Mouse (Mus musculus) neural tube, embryonic 15.5 days (tissue): ENCODE data around the gene Defb21. TPM values are rescaled to one million over a fixed set of nuclear protein-coding genes. Genes with fewer than 3 reads are reported as not detected.

Experiments
- ATAC-seq: fragments of 200-750 bp; cut with Nextera tagmentation; 2 replicates; pipeline ENCODE4 v1.8.0; 2017; ENCODE audit warnings: mild to moderate bottlenecking, moderate TSS enrichment, moderate library complexity; ENCODE audit not compliant: low FRiP score
- H3K27ac ChIP-seq: fragments of 300-500 bp; sonication (generic); replicated peaks from 2 replicates; pipeline ENCODE4 v1.5.1; 2015; ENCODE audit warnings: mild to moderate bottlenecking, inconsistent platforms
- H3K27me3 ChIP-seq: fragments of 300-500 bp; sonication (generic); replicated peaks from 2 replicates; pipeline ENCODE4 v1.6.1; 2015; ENCODE audit warnings: inconsistent platforms
- H3K36me3 ChIP-seq: fragments of 300-500 bp; sonication (generic); 2 replicates; pipeline ENCODE4 v1.6.1; 2015; ENCODE audit warnings: inconsistent platforms
- H3K4me1 ChIP-seq: fragments of 300-500 bp; sonication (generic); 2 replicates; pipeline ENCODE4 v1.6.1; 2015; ENCODE audit warnings: inconsistent platforms
- H3K4me2 ChIP-seq: fragments of 300-500 bp; sonication (generic); 2 replicates; pipeline ENCODE4 v1.6.1; 2015; ENCODE audit warnings: inconsistent platforms, mild to moderate bottlenecking, moderate library complexity
- H3K4me3 ChIP-seq: fragments of 300-500 bp; sonication (generic); replicated peaks from 2 replicates; pipeline ENCODE4 v1.5.1; 2015; ENCODE audit warnings: mild to moderate bottlenecking, inconsistent platforms
- H3K9ac ChIP-seq: fragments of 300-500 bp; sonication (generic); replicated peaks from 2 replicates; pipeline ENCODE4 v1.6.1; 2015; ENCODE audit warnings: mild to moderate bottlenecking, inconsistent platforms
- H3K9me3 ChIP-seq: fragments of 300-500 bp; sonication (generic); replicated peaks from 2 replicates; pipeline ENCODE4 v1.6.1; 2016; ENCODE audit warnings: inconsistent platforms
- WGBS: fragments of 180-500 bp; shearing (Covaris S2); methylation state at CpG from one replicate; pipeline ENCODE4 v1.1.7; 2015; ENCODE audit warnings: mixed read lengths; 5-methylcytosine and 5-hydroxymethylcytosine counted together
- polyA plus RNA-seq: library from polyadenylated mRNA; unstranded; fragments of >200 nt; fragmentation: Nextera tagmentation; extraction: Ambion mirVana; gene quantifications from 2 replicates; pipeline ENCODE4 v1.2.1, GENCODE M21; 2015

Gene Defb21
- polyA plus RNA-seq, 1 experiment from 2014 or later: not detected

DNA sequence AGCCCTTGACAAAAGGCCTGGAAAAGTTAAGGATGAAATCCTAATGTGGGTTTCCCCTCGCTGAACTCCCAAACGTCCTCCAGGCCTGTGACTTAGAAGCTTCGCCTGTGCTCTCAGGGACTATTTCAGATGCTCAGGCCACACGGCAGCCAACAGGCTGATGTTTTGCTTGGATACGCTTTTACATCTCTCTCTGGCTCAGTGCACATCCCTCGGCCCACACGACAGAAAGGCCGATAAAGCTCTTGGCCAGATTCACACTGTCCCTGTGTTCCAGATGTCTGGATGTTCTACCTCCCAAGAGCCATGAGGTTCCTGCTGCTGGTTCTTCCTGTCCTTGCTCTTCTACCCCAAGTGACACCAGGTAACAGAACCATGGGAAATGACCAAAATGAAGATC lies 940 bp downstream of the Defb21 start:
- Histone ChIP-seq H3K36me3 (no peaks in the 10 kb centered on the region), H3K27ac (no peak overlapping the region), H3K9me3 (no peaks in the 10 kb centered on the region), H3K9ac (no peak overlapping the region), H3K27me3 (no peaks in the 10 kb centered on the region), H3K4me3 (no peak overlapping the region), H3K4me1 (no peaks in the 10 kb centered on the region), H3K4me2 (no peak overlapping the region)
- 93% methylated on average over 8 of the region's 8 CpGs for WGBS
- no peak for ATAC-seq

DNA sequence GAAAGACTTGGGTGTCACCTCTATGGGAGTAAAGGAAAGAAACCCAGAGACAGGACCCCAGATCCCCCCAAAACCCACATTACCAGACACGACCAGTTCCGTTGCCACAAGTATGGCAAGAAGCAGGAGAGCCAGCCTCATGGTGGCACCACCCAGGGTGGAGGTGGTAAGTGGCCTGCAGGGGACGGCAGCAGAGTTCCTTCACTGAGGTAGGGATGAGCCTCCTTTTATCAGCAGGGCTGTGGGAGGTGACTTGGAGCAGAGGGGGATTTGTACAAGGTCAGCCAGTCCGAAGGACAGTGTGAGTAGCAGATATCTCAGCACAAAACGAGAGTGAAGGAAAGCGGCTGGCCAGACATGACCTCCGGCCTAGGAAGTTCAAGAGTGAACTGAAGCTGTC lies 7.6 kb downstream of the Defb21 start, which contains the start of gene Defb19:
Gene Defb19, minus strand, starts transcription at position 206 of the 400 bp plus-strand sequence.
- no peaks in the 10 kb centered on the region for H3K36me3 ChIP-seq
- H3K4me1 ChIP-seq: no peaks in the 10 kb centered on the region
- H3K9ac ChIP-seq: no peak within 1 kb of the TSS
- 84% methylated on average over 7 of the region's 7 CpGs for WGBS
- H3K27ac ChIP-seq: no peak within 1 kb of the TSS
- no peak within 1 kb of the TSS for H3K4me3 ChIP-seq
- no peak for ATAC-seq
- no peaks in the 10 kb centered on the region for H3K9me3 ChIP-seq
- H3K27me3 ChIP-seq: no peaks in the 10 kb centered on the region
- no peak within 1 kb of the TSS for H3K4me2 ChIP-seq

DNA sequence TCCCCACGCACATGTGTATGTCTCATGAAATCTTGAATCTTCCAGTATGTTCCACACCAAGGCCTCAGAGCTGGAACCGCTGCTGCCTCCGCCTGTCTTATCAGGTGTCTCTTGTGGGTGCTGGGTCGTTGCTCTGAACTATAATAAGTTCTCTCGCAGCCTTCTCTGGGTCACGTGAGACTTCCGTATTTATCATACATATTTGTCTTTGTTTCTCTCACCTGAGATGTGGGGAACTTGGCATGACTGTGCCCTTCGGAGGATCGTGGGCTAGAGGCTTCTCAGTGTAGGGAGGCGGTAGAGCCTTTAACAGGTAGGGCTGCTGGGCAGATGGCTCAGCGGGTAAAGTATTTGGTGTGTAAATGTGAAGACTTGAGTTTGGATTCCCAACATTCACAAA lies 8.1 kb downstream of the Defb21 start:
- Histone ChIP-seq H3K36me3 (no peaks in the 10 kb centered on the region), H3K27ac (no peak overlapping the region), H3K4me1 (no peaks in the 10 kb centered on the region), H3K4me3 (no peak overlapping the region), H3K4me2 (no peak overlapping the region), H3K9me3 (no peaks in the 10 kb centered on the region), H3K27me3 (no peaks in the 10 kb centered on the region), H3K9ac (no peak overlapping the region)
- WGBS: 91% methylated on average over 11 of the region's 11 CpGs
- ATAC-seq: no peak

DNA sequence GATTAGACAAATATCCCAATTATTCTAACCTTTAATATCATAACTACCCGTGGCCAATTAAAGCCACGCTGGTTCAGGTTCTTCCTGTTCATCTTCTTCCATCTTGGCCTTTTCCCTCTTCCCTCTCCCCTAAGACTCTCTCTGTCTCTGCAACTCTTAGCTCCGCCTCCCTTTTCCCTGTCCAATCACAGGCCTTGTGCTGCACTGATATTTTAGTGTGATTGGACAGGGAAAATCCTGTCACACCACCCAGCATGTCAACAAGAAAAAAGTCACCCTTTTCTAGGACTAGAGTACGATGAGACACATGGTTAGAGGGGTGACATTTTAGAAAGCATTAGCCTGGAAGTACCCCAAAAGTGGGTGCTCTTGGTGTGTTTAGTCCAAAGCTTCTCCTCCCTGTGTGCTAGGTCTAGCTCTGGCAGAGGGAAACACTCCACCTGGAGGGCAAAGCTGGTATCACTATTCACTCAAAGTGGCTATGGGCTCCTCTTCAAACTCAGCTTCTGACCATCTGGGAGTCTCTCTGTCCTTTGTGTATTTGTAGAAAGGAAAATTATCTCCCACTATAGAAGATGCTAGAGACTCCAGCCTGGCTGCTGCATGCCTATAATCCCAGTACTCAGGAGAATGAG lies 14.5 kb downstream of the Defb21 start:
- no peak overlapping the region for H3K27ac ChIP-seq
- WGBS: 81% methylated on average over 4 of the region's 4 CpGs

DNA sequence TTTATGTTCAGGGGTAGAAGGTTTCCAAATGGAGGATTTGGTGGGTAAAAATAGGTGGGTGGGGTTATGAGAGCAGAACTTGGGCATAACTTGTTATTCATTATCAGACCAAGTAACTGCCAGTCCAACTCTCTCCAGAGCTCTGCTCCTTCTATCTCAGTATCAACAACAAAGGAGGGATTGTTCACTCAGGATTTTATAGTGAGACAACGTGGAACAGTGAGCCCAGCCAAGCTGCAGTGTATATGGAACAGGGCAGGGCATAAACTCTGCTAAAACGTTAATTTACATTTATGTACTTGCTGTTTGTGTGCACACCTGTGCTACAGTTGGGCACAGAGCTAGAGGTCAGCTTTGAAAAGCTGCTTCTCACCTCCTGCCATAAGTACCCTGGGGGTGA lies 15.9 kb downstream of the Defb21 start:
- no peaks in the 10 kb centered on the region for H3K4me1 ChIP-seq
- no peak overlapping the region for H3K27ac ChIP-seq
- H3K4me2 ChIP-seq: no peak overlapping the region
- H3K36me3 ChIP-seq: no peaks in the 10 kb centered on the region
- H3K4me3 ChIP-seq: no peak overlapping the region
- no peak for ATAC-seq
- H3K9ac ChIP-seq: no peak overlapping the region
- H3K9me3 ChIP-seq: no peaks in the 10 kb centered on the region
- no peaks in the 10 kb centered on the region for H3K27me3 ChIP-seq
- 53% methylated on average over 2 of the region's 2 CpGs for WGBS

More for the DNA sequence above, 14.5 kb downstream of the Defb21 start:
- Histone ChIP-seq H3K4me3 (no peak overlapping the region), H3K27me3 (no peaks in the 10 kb centered on the region), H3K9ac (no peak overlapping the region), H3K4me1 (no peaks in the 10 kb centered on the region), H3K36me3 (no peaks in the 10 kb centered on the region), H3K4me2 (no peak overlapping the region), H3K9me3 (no peaks in the 10 kb centered on the region)
- ATAC-seq: no peak

DNA sequence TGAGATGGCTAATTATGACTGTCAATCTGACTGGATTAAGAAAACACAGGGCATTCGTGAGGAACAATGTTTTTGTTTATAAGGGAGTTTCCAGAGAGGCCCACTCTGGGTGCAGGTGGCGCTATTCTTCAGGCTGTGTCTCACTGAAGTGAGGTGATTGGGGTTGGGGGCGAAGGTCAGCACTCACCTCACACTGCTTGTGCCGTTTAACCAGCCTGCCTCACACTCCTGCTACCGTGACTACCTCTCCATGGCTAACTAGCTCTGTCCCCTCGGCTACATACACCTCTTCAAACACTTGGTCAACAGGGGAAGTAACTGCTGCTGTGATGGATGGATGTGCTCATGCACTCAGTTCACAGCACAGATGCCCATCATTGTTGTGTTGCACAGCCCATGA lies 16.5 kb downstream of the Defb21 start:
- no peak overlapping the region for H3K9ac ChIP-seq
- 56% methylated on average over 6 of the region's 6 CpGs for WGBS
- H3K4me2 ChIP-seq: no peak overlapping the region
- no peak overlapping the region for H3K4me3 ChIP-seq
- H3K27me3 ChIP-seq: no peaks in the 10 kb centered on the region
- H3K9me3 ChIP-seq: no peaks in the 10 kb centered on the region
- ATAC-seq: no peak
- no peaks in the 10 kb centered on the region for H3K4me1 ChIP-seq
- H3K27ac ChIP-seq: no peak overlapping the region
- no peaks in the 10 kb centered on the region for H3K36me3 ChIP-seq

DNA sequence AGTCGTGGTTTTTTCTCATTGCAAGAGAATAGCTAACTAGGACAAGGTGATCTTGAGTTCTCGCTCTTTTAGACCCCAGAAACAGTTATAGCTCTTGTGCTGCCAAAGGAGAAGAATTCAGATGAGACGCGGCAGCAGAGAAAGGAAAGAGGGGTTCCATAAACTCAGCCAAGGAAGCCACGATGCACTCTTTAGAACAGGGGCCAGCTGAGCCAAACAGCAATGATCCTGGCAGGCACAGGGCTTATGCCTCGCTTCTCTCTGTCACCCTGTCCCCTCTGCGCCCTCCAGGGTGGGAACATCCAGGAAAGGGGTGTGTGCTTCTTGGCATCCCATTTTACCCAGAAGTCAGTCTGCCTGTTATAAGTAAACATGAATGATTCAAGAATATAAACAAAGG lies 26.8 kb downstream of the Defb21 start, which contains the start of gene Defb45:
Gene Defb45, minus strand, starts transcription at position 101 of the 400 bp plus-strand sequence.
- no peaks in the 10 kb centered on the region for H3K36me3 ChIP-seq
- no peaks in the 10 kb centered on the region for H3K4me1 ChIP-seq
- ATAC-seq: no peak
- no peak within 1 kb of the TSS for H3K4me3 ChIP-seq
- no peaks in the 10 kb centered on the region for H3K9me3 ChIP-seq
- H3K9ac ChIP-seq: no peak within 1 kb of the TSS
- H3K4me2 ChIP-seq: no peak within 1 kb of the TSS
- H3K27ac ChIP-seq: no peak within 1 kb of the TSS
- no peaks in the 10 kb centered on the region for H3K27me3 ChIP-seq
- WGBS: 68% methylated on average over 7 of the region's 7 CpGs

DNA sequence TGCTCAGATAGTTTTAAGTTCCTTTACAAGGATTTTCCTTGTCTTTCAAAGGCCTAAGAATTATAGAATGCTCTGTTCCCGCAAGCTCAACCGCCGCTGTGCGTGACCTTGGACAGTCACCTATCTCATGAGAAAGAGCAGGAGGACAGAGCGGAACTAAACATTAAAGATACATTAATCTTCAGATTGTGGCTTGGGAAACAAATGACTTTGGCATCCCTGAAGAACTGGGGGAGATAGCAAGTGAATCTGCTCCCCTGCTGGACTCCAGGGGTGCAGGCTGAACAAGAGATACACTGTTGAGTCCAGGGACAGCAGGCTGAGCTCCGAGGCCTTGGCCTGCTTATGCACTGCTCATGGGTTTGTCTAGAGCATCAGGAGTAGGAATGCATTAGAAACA lies 27.5 kb downstream of the Defb21 start:
- H3K27me3 ChIP-seq: no peaks in the 10 kb centered on the region
- 74% methylated on average over 6 of the region's 6 CpGs for WGBS
- no peak overlapping the region for H3K27ac ChIP-seq
- no peaks in the 10 kb centered on the region for H3K36me3 ChIP-seq
- no peak overlapping the region for H3K4me2 ChIP-seq
- no peak overlapping the region for H3K9ac ChIP-seq
- no peak overlapping the region for H3K4me3 ChIP-seq
- ATAC-seq: no peak
- H3K4me1 ChIP-seq: no peaks in the 10 kb centered on the region
- no peaks in the 10 kb centered on the region for H3K9me3 ChIP-seq

DNA sequence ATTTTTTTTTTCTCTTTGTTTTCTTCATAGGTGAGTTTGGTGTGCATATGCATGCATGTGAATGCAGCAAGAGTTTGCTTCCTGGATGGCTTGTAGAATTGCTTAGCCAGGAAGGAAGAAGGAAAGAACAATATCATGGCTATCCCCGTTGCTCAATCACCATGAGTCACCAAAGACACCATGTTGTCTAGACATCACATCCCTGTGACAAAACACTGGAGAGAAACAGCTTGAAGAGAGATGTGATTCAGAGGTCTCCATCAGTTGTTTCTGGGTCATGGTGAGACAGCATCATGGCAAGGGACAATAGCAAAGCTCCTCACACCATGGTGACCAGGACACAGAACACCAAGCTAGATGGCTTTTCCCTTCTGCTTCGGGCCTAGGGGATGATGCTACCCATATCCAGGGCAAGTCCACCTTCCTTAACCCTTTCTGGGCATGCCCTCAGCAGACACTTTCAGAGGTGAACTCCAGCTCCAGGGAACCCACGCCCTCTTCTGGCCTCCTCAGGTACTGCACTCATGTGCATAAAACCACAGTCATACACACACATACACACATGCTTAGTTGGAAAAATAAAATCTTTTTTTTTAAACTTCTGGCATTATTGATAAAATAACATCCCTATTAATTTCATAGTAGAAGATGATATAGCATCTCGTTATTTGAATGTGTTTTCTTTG lies 28.9 kb downstream of the Defb21 start:
- no peak overlapping the region for H3K9ac ChIP-seq
- no peaks in the 10 kb centered on the region for H3K4me1 ChIP-seq
- H3K4me3 ChIP-seq: no peak overlapping the region
- no peaks in the 10 kb centered on the region for H3K9me3 ChIP-seq
- no peaks in the 10 kb centered on the region for H3K36me3 ChIP-seq
- no peaks in the 10 kb centered on the region for H3K27me3 ChIP-seq
- H3K27ac ChIP-seq: no peak overlapping the region
- ATAC-seq: no peak
- WGBS: 79% methylated on average over 4 of the region's 4 CpGs
- no peak overlapping the region for H3K4me2 ChIP-seq

DNA sequence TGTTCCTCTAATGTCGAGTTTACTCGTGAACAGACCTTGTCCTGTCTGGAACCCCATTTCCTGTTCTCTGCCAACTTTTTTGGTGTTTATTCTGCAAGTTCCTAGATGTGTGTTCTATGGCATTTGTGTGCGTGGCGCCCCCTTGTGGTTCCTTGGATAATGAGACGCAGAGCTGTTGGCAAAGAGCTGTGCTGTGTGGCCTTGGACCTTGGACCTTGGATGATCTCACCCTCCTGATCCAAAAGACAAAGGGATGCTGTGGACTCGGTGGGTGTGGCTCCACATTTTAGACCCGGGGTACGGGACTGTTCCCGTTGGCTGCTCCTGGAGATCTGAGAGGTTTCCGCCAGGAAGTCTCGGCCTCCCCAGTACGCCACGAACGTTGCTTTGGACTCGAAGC lies 31.5 kb downstream of the Defb21 start, which contains the start of gene Defb36:
Gene Defb36, plus strand, starts transcription at position 271 of the 400 bp plus-strand sequence.
- Histone ChIP-seq H3K4me1 (no peaks in the 10 kb centered on the region), H3K4me3 (no peak within 1 kb of the TSS), H3K36me3 (no peaks in the 10 kb centered on the region), H3K4me2 (no peak within 1 kb of the TSS), H3K9me3 (no peaks in the 10 kb centered on the region), H3K9ac (no peak within 1 kb of the TSS), H3K27ac (no peak within 1 kb of the TSS), H3K27me3 (no peaks in the 10 kb centered on the region)
- ATAC-seq: no peak
- WGBS: 84% methylated on average over 15 of the region's 15 CpGs

DNA sequence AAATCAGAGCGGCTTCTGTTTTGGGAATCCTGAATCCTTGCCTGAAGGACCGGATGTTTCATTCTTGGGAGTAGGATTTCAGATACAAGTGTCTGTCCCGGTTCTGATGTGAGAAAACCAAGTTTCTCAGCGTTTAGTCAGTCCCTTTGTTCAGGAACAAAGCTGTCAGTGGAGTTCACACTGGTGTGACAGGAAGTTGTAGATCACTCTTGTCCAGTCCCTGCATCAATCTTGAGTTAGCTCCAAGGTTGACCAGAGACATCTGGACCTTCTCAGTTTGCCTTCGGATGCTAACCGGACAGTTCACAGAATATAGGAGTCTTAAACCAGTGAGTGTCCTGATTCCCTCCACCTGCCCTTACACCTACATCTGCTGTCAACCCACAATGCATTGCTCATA lies 35.2 kb downstream of the Defb21 start:
- no peaks in the 10 kb centered on the region for H3K9me3 ChIP-seq
- H3K9ac ChIP-seq: no peak overlapping the region
- no peak overlapping the region for H3K4me3 ChIP-seq
- no peak overlapping the region for H3K27ac ChIP-seq
- H3K4me1 ChIP-seq: no peaks in the 10 kb centered on the region
- H3K27me3 ChIP-seq: no peaks in the 10 kb centered on the region
- H3K4me2 ChIP-seq: no peak overlapping the region
- H3K36me3 ChIP-seq: no peaks in the 10 kb centered on the region
- ATAC-seq: no peak
- WGBS: 58% methylated on average over 6 of the region's 6 CpGs

DNA sequence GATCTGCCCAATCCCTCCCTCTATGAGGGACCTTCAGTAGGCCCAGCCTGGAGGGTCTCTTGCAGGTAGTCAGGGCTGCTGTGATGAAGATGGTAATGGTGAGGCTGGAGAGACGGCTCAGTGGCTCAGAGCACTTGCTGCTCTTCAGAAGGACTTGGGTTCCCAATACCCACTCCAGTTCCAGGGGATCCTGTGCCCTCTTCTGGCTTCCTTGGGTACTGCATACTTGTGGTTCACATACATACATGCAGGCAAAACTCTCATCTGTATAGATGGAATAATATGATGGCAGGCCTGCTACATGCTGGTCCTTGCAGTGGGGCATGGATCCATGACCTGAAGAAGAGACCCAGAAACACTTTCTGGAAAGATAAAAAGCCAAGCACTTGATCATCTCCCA lies 36.2 kb downstream of the Defb21 start:
- Histone ChIP-seq H3K9ac (no peak overlapping the region), H3K4me1 (no peaks in the 10 kb centered on the region), H3K4me3 (no peak overlapping the region), H3K27ac (no peak overlapping the region), H3K36me3 (no peaks in the 10 kb centered on the region), H3K9me3 (no peaks in the 10 kb centered on the region), H3K27me3 (no peaks in the 10 kb centered on the region), H3K4me2 (no peak overlapping the region)
- ATAC-seq: no peak
- 81% methylated on average over 1 of the region's 1 CpGs for WGBS
